Mouse (Mus musculus): ENCODE results near the gene Pax2.

GRCm38 (mm10) chr19:44719292-44720193, 36.3 kb upstream of the Pax2 start:
- no peak for TF ChIP-seq CTCF (conservative IDR thresholded peaks at IDR 0.05; ENCODE audit: insufficient read depth, insufficient read length, low read depth, low read length)
- TF ChIP-seq POLR2A (IDR thresholded peaks at IDR 0.05; ENCODE audit: low read depth, low read length) = no peak

Data from kidney, adult 2 months (tissue).